Mouse (Mus musculus) embryonic fibroblast, embryonic 13.5 days (primary cell): ENCODE measurements at regions not wholly inside any gene's neighbourhood (a gene's known extent, or its start where the extent isn't known, plus 50 kb on each side); places are given as distances from the start of the nearest gene placed in this dataset.

Experiments
- H3K27ac ChIP-seq: 2 replicates; pipeline ENCODE4 v1.5.1; 2012; ENCODE audit warnings: low read length, control low read depth, inconsistent platforms; ENCODE audit not compliant: insufficient read depth
- H3K4me1 ChIP-seq: 2 replicates; pipeline ENCODE4 v1.6.1; 2011; ENCODE audit warnings: low read length; ENCODE audit not compliant: control insufficient read depth, insufficient read depth
- H3K4me3 ChIP-seq: 2 replicates; pipeline ENCODE4 v1.5.1; 2011; ENCODE audit warnings: mild to moderate bottlenecking, control low read depth, low read length; ENCODE audit not compliant: insufficient read depth
- CTCF ChIP-seq: IDR thresholded peaks from 2 replicates; pipeline ENCODE4 v1.5.1; 2011; ENCODE audit warnings: mild to moderate bottlenecking, control low read depth, low read length, moderate library complexity, borderline replicate concordance; ENCODE audit not compliant: insufficient read depth
- POLR2A ChIP-seq: IDR thresholded peaks from 2 replicates; pipeline ENCODE4 v1.6.1; 2011; ENCODE audit warnings: low read depth, mild to moderate bottlenecking, control low read depth, low read length, moderate library complexity

- TF ChIP-seq POLR2A (no peak), CTCF (no peak)
- Histone ChIP-seq H3K4me3 (no peak overlapping the region), H3K27ac (no peak overlapping the region), H3K4me1 (no peaks in the 10 kb centered on the region)
Measured at GRCm38 (mm10) chr14:72226946-72227345, 264.7 kb downstream of the Gm9195 start.

DNA sequence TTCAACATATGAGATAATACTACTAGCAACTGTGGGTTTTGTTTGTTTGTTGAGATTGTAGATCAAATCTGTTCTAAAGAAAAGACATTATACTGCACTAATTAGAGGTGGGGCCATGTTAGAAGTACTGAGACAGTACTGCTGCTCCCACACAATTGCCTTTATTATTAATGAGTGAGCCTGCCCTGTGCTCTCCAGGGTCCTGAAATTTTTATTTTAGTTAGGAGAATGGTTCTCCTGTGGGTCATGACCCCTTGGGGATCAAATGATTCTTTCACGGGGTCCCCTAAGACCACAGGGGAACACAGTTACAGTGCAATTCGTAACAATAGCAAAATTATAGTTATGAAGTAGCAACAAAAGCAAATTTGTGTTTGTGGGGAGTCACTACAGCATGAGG, 268.8 kb downstream of the Gm9195 start:
- Histone ChIP-seq H3K27ac (no peak overlapping the region), H3K4me1 (no peaks in the 10 kb centered on the region), H3K4me3 (no peak overlapping the region)
- TF ChIP-seq POLR2A (no peak), CTCF (no peak)

- TF ChIP-seq CTCF = no peak
- TF ChIP-seq POLR2A = no peak
- H3K27ac ChIP-seq = no peak overlapping the region
- H3K4me3 ChIP-seq = no peak overlapping the region
- no peaks in the 10 kb centered on the region for H3K4me1 ChIP-seq
Measured at GRCm38 (mm10) chr14:72219523-72219922, 272.1 kb downstream of the Gm9195 start.

DNA sequence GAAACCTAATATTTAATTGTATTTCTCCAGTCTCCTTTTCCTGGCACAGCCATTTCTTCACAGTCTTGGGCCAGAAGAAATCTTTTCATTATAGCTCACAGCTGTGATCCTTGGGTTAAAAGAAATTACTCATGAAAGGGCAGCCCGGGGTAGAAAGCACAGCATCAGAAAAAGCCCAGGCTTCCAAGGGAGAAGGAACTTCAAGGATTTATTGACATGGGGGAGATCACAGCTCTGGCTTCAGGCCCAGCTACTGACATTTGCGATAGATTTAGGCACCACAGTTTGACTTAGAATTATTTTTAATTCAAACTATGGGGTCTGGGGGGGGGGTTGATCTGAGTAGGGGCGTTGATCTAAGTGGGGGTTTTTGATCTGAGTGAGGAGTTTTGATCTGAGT, 291.3 kb downstream of the Gm9195 start:
- Histone ChIP-seq H3K4me3 (no peak overlapping the region), H3K4me1 (no peaks in the 10 kb centered on the region), H3K27ac (no peak overlapping the region)
- no peak for TF ChIP-seq CTCF
- TF ChIP-seq POLR2A = no peak

GRCm38 (mm10) chr14:72199900-72200299, 291.7 kb downstream of the Gm9195 start:
- TF ChIP-seq POLR2A = no peak
- no peak for TF ChIP-seq CTCF
- Histone ChIP-seq H3K27ac (no peak overlapping the region), H3K4me3 (no peak overlapping the region), H3K4me1 (no peaks in the 10 kb centered on the region)

- H3K4me3 ChIP-seq = no peak overlapping the region
- H3K4me1 ChIP-seq = no peaks in the 10 kb centered on the region
- no peak overlapping the region for H3K27ac ChIP-seq
- TF ChIP-seq CTCF (no peak), POLR2A (no peak)
Measured at GRCm38 (mm10) chr14:72197972-72198371, 293.7 kb downstream of the Gm9195 start.

GRCm38 (mm10) chr14:72187329-72187984, 304.2 kb downstream of the Gm9195 start:
- Histone ChIP-seq H3K4me3 (no peak overlapping the region), H3K27ac (no peak overlapping the region), H3K4me1 (no peaks in the 10 kb centered on the region)
- TF ChIP-seq CTCF = no peak
- no peak for TF ChIP-seq POLR2A

DNA sequence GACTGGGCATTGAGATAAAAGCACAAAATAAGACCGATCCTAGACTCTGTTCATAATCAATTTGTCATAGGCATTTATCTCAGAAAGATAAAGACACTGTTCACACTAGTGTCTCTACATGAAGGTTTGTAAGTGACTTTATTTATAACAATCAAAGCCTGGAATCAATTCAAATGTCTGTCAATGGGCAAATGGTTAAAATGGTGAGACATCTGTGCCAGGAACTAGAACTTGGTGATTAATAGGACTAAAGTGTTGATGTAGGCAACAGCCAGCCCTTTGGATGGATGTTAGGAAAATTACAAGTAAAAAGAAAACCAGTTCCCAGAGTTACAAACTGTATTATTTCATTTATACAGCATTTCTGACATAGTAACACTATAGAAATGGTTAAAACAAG, 315.9 kb downstream of the Gm9195 start:
- TF ChIP-seq CTCF = no peak
- TF ChIP-seq POLR2A = no peak
- H3K4me3 ChIP-seq = no peak overlapping the region
- H3K27ac ChIP-seq = no peak overlapping the region
- H3K4me1 ChIP-seq = no peaks in the 10 kb centered on the region

DNA sequence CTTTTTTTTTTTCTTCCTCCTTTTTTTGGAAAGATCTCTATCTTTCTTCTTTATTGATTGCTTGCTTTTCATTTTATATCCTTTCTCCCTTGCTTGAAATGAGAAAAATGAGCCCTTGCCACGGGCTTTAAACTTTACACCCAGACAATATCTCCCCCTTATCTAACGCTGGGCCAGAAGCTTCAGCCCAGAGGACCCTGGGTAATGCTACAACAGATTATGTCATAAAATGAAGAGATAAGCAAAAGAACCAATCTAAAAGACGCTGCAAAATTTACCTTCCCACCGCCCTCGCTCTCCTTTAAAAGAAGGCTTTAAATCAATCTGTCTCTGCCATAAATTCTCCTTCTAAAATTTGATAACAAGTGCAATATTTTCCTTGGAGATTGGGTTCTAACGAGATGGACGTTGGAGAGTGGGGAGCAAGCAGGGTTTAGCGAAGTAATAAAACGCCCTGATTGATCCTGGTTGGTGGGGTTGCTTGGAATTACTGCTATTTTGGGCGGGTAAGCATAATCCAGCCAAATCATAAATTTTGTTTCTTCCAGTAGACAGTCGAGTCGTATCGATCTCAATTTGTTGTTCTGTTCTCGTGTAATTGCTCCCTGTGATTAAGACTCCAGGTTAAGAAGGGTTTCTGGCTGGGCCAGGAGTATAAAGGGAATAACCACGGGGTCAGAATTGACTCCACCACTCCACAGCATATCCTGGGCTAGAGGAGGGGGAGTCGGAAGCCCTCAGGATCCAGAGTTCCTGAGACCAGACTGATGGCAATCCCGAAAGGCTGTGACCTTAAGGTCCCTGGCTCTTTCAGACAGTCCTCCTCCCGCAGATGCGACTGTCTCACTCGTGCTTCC, 318.9 kb downstream of the Gm9195 start:
- TF ChIP-seq POLR2A = no peak
- Histone ChIP-seq H3K27ac (no peak overlapping the region), H3K4me3 (no peak overlapping the region), H3K4me1 (no peaks in the 10 kb centered on the region)

GRCm38 (mm10) chr14:72171777-72172176, 319.9 kb downstream of the Gm9195 start:
- no peak overlapping the region for H3K4me3 ChIP-seq
- TF ChIP-seq POLR2A (no peak), CTCF (no peak)
- H3K27ac ChIP-seq = no peak overlapping the region
- H3K4me1 ChIP-seq = no peaks in the 10 kb centered on the region
